ENCODE assay signal across 21 mouse cellular contexts in genomic region chr3:117694736-117695135, GRCm38 (mm10).
A peak's percentile ranks its signal among the peaks of the same experiment; 100 is the strongest.
DNase-seq lines count a peak whose midpoint lies in the region; ATAC-seq and TF ChIP-seq lines count a peak whose summit lies in the region.
"Had no signal": no experiment of that assay in that cellular context is flagged by ENCODE, and none has a peak within 500 bp of the region (broad histone marks: within the 10 kb centered on the region; RNA-seq: fewer than 3 reads in every experiment).

No protein-coding gene starts in this region.

- H3K9ac ChIP-seq in hindbrain, postnatal 0 days (replicated peaks; ENCODE audit: low read length) = no peak overlapping the region
- no peak overlapping the region for H3K9ac ChIP-seq in hindbrain, embryonic 13.5 days
- H3K9ac ChIP-seq in midbrain, embryonic 14.5 days (replicated peaks; ENCODE audit: low read length) = no peak overlapping the region
- H3K9ac ChIP-seq in midbrain, embryonic 11.5 days (ENCODE audit: low read length) = no peak overlapping the region
- H3K9ac ChIP-seq: embryonic facial prominence, embryonic 13.5 days; forebrain, embryonic 13.5 days; hindbrain, embryonic 12.5 days; intestine, embryonic 15.5 days had no signal

- no peaks in the 10 kb centered on the region for H3K9me3 ChIP-seq in hindbrain, postnatal 0 days (ENCODE audit: low read length)
- H3K9me3 ChIP-seq in hindbrain, embryonic 13.5 days = no peaks in the 10 kb centered on the region
- H3K9me3 ChIP-seq in midbrain, embryonic 14.5 days (ENCODE audit: control insufficient read depth, low read length) = no peaks in the 10 kb centered on the region
- H3K9me3 ChIP-seq in midbrain, embryonic 11.5 days (ENCODE audit: control insufficient read depth, low read length) = no peaks in the 10 kb centered on the region
- H3K9me3 ChIP-seq: embryonic facial prominence, embryonic 13.5 days; forebrain, embryonic 13.5 days; heart, embryonic 10.5 days; hindbrain, embryonic 12.5 days; intestine, embryonic 15.5 days had no signal

- 50% methylated on average over 1 of the region's 1 CpGs for WGBS in hindbrain, postnatal 0 days
- WGBS in hindbrain, embryonic 13.5 days = 57% methylated on average over 1 of the region's 1 CpGs
- 50% methylated on average over 1 of the region's 1 CpGs for WGBS in midbrain, embryonic 14.5 days
- WGBS in midbrain, embryonic 11.5 days = 64% methylated on average over 1 of the region's 1 CpGs

- TF ChIP-seq POLR2A in brain, embryonic 14.5 days (IDR thresholded peaks at IDR 0.05; ENCODE audit: borderline replicate concordance, extremely low read depth, insufficient read depth, insufficient read length, poor library complexity, severe bottlenecking) = no peak

- ATAC-seq in hindbrain, postnatal 0 days = no peak
- ATAC-seq in hindbrain, embryonic 13.5 days (ENCODE audit: low FRiP score) = no peak
- ATAC-seq in midbrain, embryonic 14.5 days (ENCODE audit: low FRiP score, low TSS enrichment) = no peak
- no peak for ATAC-seq in midbrain, embryonic 11.5 days (ENCODE audit: low FRiP score)
- ATAC-seq: forebrain, embryonic 13.5 days; intestine, embryonic 15.5 days had no signal

- peak; percentile 7 for DNase-seq in hindbrain, postnatal 0 days (ENCODE audit: low spot score)
- peak; percentile 23 for DNase-seq in midbrain, embryonic 14.5 days
- DNase-seq in midbrain, embryonic 11.5 days (ENCODE audit: low spot score, missing footprints) = no peak
- peak; percentile 23 for DNase-seq in brain, embryonic 14.5 days (ENCODE audit: low read depth)
- no peak for DNase-seq in adrenal gland, postnatal 14 days
- DNase-seq: adrenal gland, adult 8-10 months; cerebellum, adult 18-20 months; cerebellum, adult 9-11 months; cerebellum, postnatal 36 days; gastrocnemius, adult 2 months; gastrocnemius, postnatal 36 days; heart, adult 11 months; heart, postnatal 10 days; heart, postnatal 4 days had no signal

- no peaks in the 10 kb centered on the region for H3K36me3 ChIP-seq in hindbrain, postnatal 0 days (ENCODE audit: insufficient read depth, low read length)
- H3K36me3 ChIP-seq in hindbrain, embryonic 13.5 days = no peaks in the 10 kb centered on the region
- H3K36me3 ChIP-seq in midbrain, embryonic 14.5 days (ENCODE audit: control insufficient read depth, insufficient read depth, low read length) = no peaks in the 10 kb centered on the region
- H3K36me3 ChIP-seq in midbrain, embryonic 11.5 days (ENCODE audit: control insufficient read depth, insufficient read depth, low read length) = no peaks in the 10 kb centered on the region
- H3K36me3 ChIP-seq: embryonic facial prominence, embryonic 13.5 days; G1E; heart, embryonic 10.5 days; hindbrain, embryonic 12.5 days; intestine, embryonic 15.5 days had no signal

- no peak overlapping the region for H3K4me2 ChIP-seq in hindbrain, postnatal 0 days (ENCODE audit: low read depth, low read length)
- no peak overlapping the region for H3K4me2 ChIP-seq in hindbrain, embryonic 13.5 days
- no peak overlapping the region for H3K4me2 ChIP-seq in midbrain, embryonic 14.5 days (ENCODE audit: low read length)
- H3K4me2 ChIP-seq in midbrain, embryonic 11.5 days = no peak overlapping the region
- H3K4me2 ChIP-seq: embryonic facial prominence, embryonic 13.5 days; forebrain, embryonic 13.5 days; hindbrain, embryonic 12.5 days; intestine, embryonic 15.5 days had no signal

- H3K27me3 ChIP-seq in hindbrain, postnatal 0 days (ENCODE audit: insufficient read depth, low read length) = no peaks in the 10 kb centered on the region
- no peaks in the 10 kb centered on the region for H3K27me3 ChIP-seq in hindbrain, embryonic 13.5 days
- H3K27me3 ChIP-seq in midbrain, embryonic 14.5 days (ENCODE audit: control insufficient read depth, insufficient read depth, low read length) = no peaks in the 10 kb centered on the region
- H3K27me3 ChIP-seq in midbrain, embryonic 11.5 days (ENCODE audit: control insufficient read depth, insufficient read depth, low read length) = no peaks in the 10 kb centered on the region
- H3K27me3 ChIP-seq: embryonic facial prominence, embryonic 13.5 days; forebrain, embryonic 13.5 days; hindbrain, embryonic 12.5 days; intestine, embryonic 15.5 days had no signal

- no peak overlapping the region for H3K27ac ChIP-seq in hindbrain, postnatal 0 days
- H3K27ac ChIP-seq in hindbrain, embryonic 13.5 days = no peak overlapping the region
- H3K27ac ChIP-seq in midbrain, embryonic 14.5 days (replicated peaks; ENCODE audit: low read depth, low read length) = no peak overlapping the region
- H3K27ac ChIP-seq in midbrain, embryonic 11.5 days (ENCODE audit: low read depth, low read length) = no peak overlapping the region
- H3K27ac ChIP-seq: embryonic facial prominence, embryonic 13.5 days; forebrain, embryonic 13.5 days; gastrocnemius, adult 2 months; heart, embryonic 10.5 days; hindbrain, embryonic 12.5 days; intestine, embryonic 15.5 days had no signal

- no peaks in the 10 kb centered on the region; the same call in 1 of the 2 replicates for H3K4me1 ChIP-seq in hindbrain, postnatal 0 days (ENCODE audit: insufficient read depth, low read length)
- no peaks in the 10 kb centered on the region for H3K4me1 ChIP-seq in hindbrain, embryonic 13.5 days (replicated peaks)
- no peaks in the 10 kb centered on the region for H3K4me1 ChIP-seq in midbrain, embryonic 14.5 days (ENCODE audit: control insufficient read depth, insufficient read depth, low read length)
- no peaks in the 10 kb centered on the region for H3K4me1 ChIP-seq in midbrain, embryonic 11.5 days (ENCODE audit: control insufficient read depth, insufficient read depth, low read length)
- H3K4me1 ChIP-seq: embryonic facial prominence, embryonic 13.5 days; forebrain, embryonic 13.5 days; heart, embryonic 10.5 days; hindbrain, embryonic 12.5 days; intestine, embryonic 15.5 days had no signal

- no peak overlapping the region for H3K4me3 ChIP-seq in hindbrain, postnatal 0 days (ENCODE audit: low read length)
- H3K4me3 ChIP-seq in hindbrain, embryonic 13.5 days = no peak overlapping the region
- H3K4me3 ChIP-seq in midbrain, embryonic 14.5 days (replicated peaks; ENCODE audit: low read depth, low read length) = no peak overlapping the region
- no peak overlapping the region for H3K4me3 ChIP-seq in midbrain, embryonic 11.5 days (ENCODE audit: low read depth, low read length)
- H3K4me3 ChIP-seq: embryonic facial prominence, embryonic 13.5 days; forebrain, embryonic 13.5 days; gastrocnemius, adult 2 months; heart, embryonic 10.5 days; hindbrain, embryonic 12.5 days; intestine, embryonic 15.5 days had no signal

- no peak for TF ChIP-seq CTCF in hindbrain, postnatal 0 days (IDR thresholded peaks at IDR 0.05; ENCODE audit: low read depth)
- TF ChIP-seq CTCF in brain, embryonic 14.5 days (IDR thresholded peaks at IDR 0.05; ENCODE audit: borderline replicate concordance, extremely low read depth, insufficient read depth, insufficient read length) = no peak

Comparison
In these comparisons a context has a peak if more than half of its experiments do, and no peak if none do; other contexts are left out.
1. DNase-seq: peak in hindbrain, postnatal 0 days (single experiment), midbrain, embryonic 14.5 days (single experiment) and brain, embryonic 14.5 days (single experiment); none in midbrain, embryonic 11.5 days (single experiment) and adrenal gland, postnatal 14 days (single experiment).